Mouse (Mus musculus): ENCODE results near the gene Trim10.

Trim10 gene

GRCm38 (mm10) chr17:36914108-36914507, 44.7 kb downstream of the Trim10 start:
- peak; percentile 81 to 83 for DNase-seq

- DNase-seq: peak; percentile 53 to 71
Measured at GRCm38 (mm10) chr17:36915076-36915475, 45.7 kb downstream of the Trim10 start.

GRCm38 (mm10) chr17:36920239-36920638, 50.9 kb downstream of the Trim10 start:
- DNase-seq: no peak

- DNase-seq: no peak
Measured at GRCm38 (mm10) chr17:36922715-36923114, 53.3 kb downstream of the Trim10 start.

- no peak for DNase-seq
Measured at GRCm38 (mm10) chr17:36923491-36923890, 54.1 kb downstream of the Trim10 start.
